Mouse (Mus musculus): ENCODE data around the gene Ist1. TPM values are rescaled to one million over a fixed set of nuclear protein-coding genes. Genes with fewer than 3 reads are reported as not detected.

Ist1 gene
- total and polyA plus RNA-seq, 3 experiments, result 23.4 to 88.4 (median 69.7) TPM

- H3K4me1 ChIP-seq (ENCODE audit: insufficient read depth, low read depth, low read length), result peaks cover 21% of the 10 kb centered on the region
- no peaks in the 10 kb centered on the region for H3K9me3 ChIP-seq (replicated peaks)
- H3K4me3 ChIP-seq (ENCODE audit: low read depth, low read length), result peak overlapping the region; percentile 78
- H3K27me3 ChIP-seq (ENCODE audit: insufficient read depth, low read length), result peaks cover 14% of the 10 kb centered on the region
- no peak for ATAC-seq (ENCODE audit: extremely low read depth, insufficient number of reproducible peaks, low FRiP score, poor library complexity, severe bottlenecking)
- no peak for DNase-seq (ENCODE audit: low spot score)
- peaks cover 32% of the 10 kb centered on the region for H3K36me3 ChIP-seq (replicated peaks)
- TF ChIP-seq POLR2AphosphoS5 (IDR thresholded peaks at IDR 0.05; ENCODE audit: insufficient replicate concordance, low read depth, low read length) (no peak), TAL1 (conservative IDR thresholded peaks at IDR 0.05; ENCODE audit: low read depth, low read length) (no peak), GATA1 (IDR thresholded peaks at IDR 0.05; ENCODE audit: borderline replicate concordance, low read length) (no peak), CTCF (IDR thresholded peaks at IDR 0.05; ENCODE audit: low read depth, low read length) (no peak), GATA2 (IDR thresholded peaks at IDR 0.05; ENCODE audit: borderline replicate concordance, low read depth, low read length) (no peak)
Measured at GRCm38 (mm10) chr8:109706076-109706873, 13.2 kb upstream of the Ist1 start.

GRCm38 (mm10) chr8:109705320-109706075, 12.4 kb upstream of the Ist1 start, which contains the start of gene Zfp821:
TSS of gene Zfp821 (plus strand) at chr8:109705546.
- ATAC-seq (ENCODE audit: extremely low read depth, insufficient number of reproducible peaks, low FRiP score, poor library complexity, severe bottlenecking) (peak; percentile 83), DNase-seq (ENCODE audit: low spot score) (peak; percentile 95)
- H3K4me3 ChIP-seq (ENCODE audit: low read depth, low read length), result peak within 1 kb of the TSS; percentile 78
- TF ChIP-seq POLR2AphosphoS5 (IDR thresholded peaks at IDR 0.05; ENCODE audit: insufficient replicate concordance, low read depth, low read length) (no peak), CTCF (IDR thresholded peaks at IDR 0.05; ENCODE audit: low read depth, low read length) (no peak)
- no peaks in the 10 kb centered on the region for H3K9me3 ChIP-seq (replicated peaks)
- H3K27me3 ChIP-seq (ENCODE audit: insufficient read depth, low read length), result peaks cover 21% of the 10 kb centered on the region
- peaks cover 26% of the 10 kb centered on the region for H3K36me3 ChIP-seq (replicated peaks)
- peaks cover 21% of the 10 kb centered on the region for H3K4me1 ChIP-seq (ENCODE audit: insufficient read depth, low read depth, low read length)

DNA sequence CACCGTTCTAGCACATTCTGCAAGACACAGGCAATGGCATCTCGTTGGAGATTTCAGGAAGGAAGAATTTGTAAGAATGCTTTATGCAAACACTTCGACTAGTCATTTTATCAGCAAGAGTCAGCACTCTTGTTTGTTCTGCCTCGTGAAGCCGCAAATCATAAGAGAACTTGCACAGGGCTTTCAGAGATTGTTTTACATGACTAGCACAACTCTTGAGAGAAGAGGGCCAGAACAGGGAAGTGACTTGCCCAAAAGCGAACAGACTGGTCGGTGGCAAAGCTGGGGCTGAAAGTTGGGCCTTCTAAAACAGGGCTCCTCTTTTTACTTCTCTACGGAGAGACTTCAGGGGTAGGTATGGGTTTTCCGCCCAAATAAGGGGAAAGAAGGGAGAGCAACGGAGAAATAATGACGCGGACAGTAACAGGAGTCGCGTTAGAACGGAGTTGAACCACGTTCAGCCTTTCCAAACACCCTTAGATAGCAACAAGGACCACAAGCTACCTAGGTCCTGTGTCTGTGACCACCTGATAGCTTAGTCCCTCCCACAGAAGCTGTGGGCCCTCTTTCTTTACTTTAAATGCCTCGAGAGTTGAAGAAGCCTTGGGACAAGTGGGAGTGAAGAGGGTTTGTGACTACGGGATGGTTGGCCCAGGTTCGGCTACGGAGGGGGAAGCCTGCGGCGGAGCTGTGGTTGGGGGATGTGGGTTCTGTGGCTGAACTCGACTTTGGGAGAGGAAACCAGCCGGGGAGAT, 11.7 kb upstream of the Ist1 start:
- peak; percentile 9 for DNase-seq (ENCODE audit: low spot score)
- Histone ChIP-seq H3K27me3 (ENCODE audit: insufficient read depth, low read length) (peaks cover 21% of the 10 kb centered on the region), H3K4me3 (ENCODE audit: low read depth, low read length) (peak overlapping the region; percentile 78), H3K9me3 (replicated peaks) (no peaks in the 10 kb centered on the region), H3K4me1 (ENCODE audit: insufficient read depth, low read depth, low read length) (peaks cover 21% of the 10 kb centered on the region), H3K36me3 (replicated peaks) (peaks cover 20% of the 10 kb centered on the region)
- no peak for ATAC-seq (ENCODE audit: extremely low read depth, insufficient number of reproducible peaks, low FRiP score, poor library complexity, severe bottlenecking)
- TF ChIP-seq TAL1 (conservative IDR thresholded peaks at IDR 0.05; ENCODE audit: low read depth, low read length) (no peak), GATA2 (IDR thresholded peaks at IDR 0.05; ENCODE audit: borderline replicate concordance, low read depth, low read length) (no peak), POLR2AphosphoS5 (IDR thresholded peaks at IDR 0.05; ENCODE audit: insufficient replicate concordance, low read depth, low read length) (no peak), GATA1 (IDR thresholded peaks at IDR 0.05; ENCODE audit: borderline replicate concordance, low read length) (no peak), CTCF (IDR thresholded peaks at IDR 0.05; ENCODE audit: low read depth, low read length) (no peak)

GRCm38 (mm10) chr8:109698477-109698876, 5.4 kb upstream of the Ist1 start:
- Histone ChIP-seq H3K9me3 (replicated peaks) (no peaks in the 10 kb centered on the region), H3K4me1 (ENCODE audit: insufficient read depth, low read depth, low read length) (peaks cover 9% of the 10 kb centered on the region), H3K27me3 (ENCODE audit: insufficient read depth, low read length) (peaks cover 19% of the 10 kb centered on the region), H3K36me3 (replicated peaks) (no peaks in the 10 kb centered on the region), H3K4me3 (ENCODE audit: low read depth, low read length) (no peak overlapping the region)
- ATAC-seq (ENCODE audit: extremely low read depth, insufficient number of reproducible peaks, low FRiP score, poor library complexity, severe bottlenecking) (no peak), DNase-seq (ENCODE audit: low spot score) (no peak)
- no peak for TF ChIP-seq GATA1 (IDR thresholded peaks at IDR 0.05; ENCODE audit: borderline replicate concordance, low read length)
- no peak for TF ChIP-seq TAL1 (conservative IDR thresholded peaks at IDR 0.05; ENCODE audit: low read depth, low read length)
- TF ChIP-seq POLR2AphosphoS5 (IDR thresholded peaks at IDR 0.05; ENCODE audit: insufficient replicate concordance, low read depth, low read length), result no peak
- TF ChIP-seq GATA2 (IDR thresholded peaks at IDR 0.05; ENCODE audit: borderline replicate concordance, low read depth, low read length), result no peak
- no peak for TF ChIP-seq CTCF (IDR thresholded peaks at IDR 0.05; ENCODE audit: low read depth, low read length)

DNA sequence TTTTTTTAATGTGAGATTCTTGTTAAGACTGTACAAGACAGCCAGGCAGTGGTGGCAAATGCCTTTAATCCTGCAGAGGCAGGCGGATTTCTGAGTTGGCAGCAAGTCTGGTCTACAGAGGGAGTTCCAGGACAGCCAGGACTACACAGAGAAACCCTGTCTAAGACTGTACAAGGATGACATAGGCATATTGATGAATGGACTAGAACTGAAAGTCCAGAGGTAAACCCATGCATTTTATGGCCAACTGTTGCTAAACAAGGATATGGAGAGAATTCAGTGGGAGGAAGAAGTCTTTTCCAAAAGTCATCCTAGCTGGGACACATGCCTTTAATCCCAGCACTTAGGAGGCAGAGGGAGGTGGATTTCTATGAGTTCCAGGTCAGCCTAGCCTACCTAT, 4.7 kb upstream of the Ist1 start:
- DNase-seq (ENCODE audit: low spot score) (no peak), ATAC-seq (ENCODE audit: extremely low read depth, insufficient number of reproducible peaks, low FRiP score, poor library complexity, severe bottlenecking) (no peak)
- no peak overlapping the region for H3K4me3 ChIP-seq (ENCODE audit: low read depth, low read length)
- H3K36me3 ChIP-seq (replicated peaks), result no peaks in the 10 kb centered on the region
- H3K9me3 ChIP-seq (replicated peaks), result no peaks in the 10 kb centered on the region
- H3K4me1 ChIP-seq (ENCODE audit: insufficient read depth, low read depth, low read length), result peaks cover 10% of the 10 kb centered on the region
- peaks cover 16% of the 10 kb centered on the region for H3K27me3 ChIP-seq (ENCODE audit: insufficient read depth, low read length)
- TF ChIP-seq CTCF (IDR thresholded peaks at IDR 0.05; ENCODE audit: low read depth, low read length), result no peak
- no peak for TF ChIP-seq GATA2 (IDR thresholded peaks at IDR 0.05; ENCODE audit: borderline replicate concordance, low read depth, low read length)
- no peak for TF ChIP-seq POLR2AphosphoS5 (IDR thresholded peaks at IDR 0.05; ENCODE audit: insufficient replicate concordance, low read depth, low read length)
- TF ChIP-seq GATA1 (IDR thresholded peaks at IDR 0.05; ENCODE audit: borderline replicate concordance, low read length), result no peak
- TF ChIP-seq TAL1 (conservative IDR thresholded peaks at IDR 0.05; ENCODE audit: low read depth, low read length), result no peak
